Mouse (Mus musculus): ENCODE data around the gene Kiss1r.
A peak's percentile ranks its signal among the peaks of the same experiment; 100 is the strongest.

Gene Kiss1r

GRCm38 (mm10) chr10:79924998-79925784, 8.4 kb downstream of the Kiss1r start:
- DNase-seq (ENCODE audit: low read depth, low spot score): peak; percentile 82

- peak; percentile 39 for DNase-seq (ENCODE audit: low read depth, low spot score)
These were observed 9.2 kb downstream of the Kiss1r start for GRCm38 (mm10) chr10:79925785-79926490.

- peak; percentile 90 for DNase-seq (ENCODE audit: low read depth, low spot score)
These were observed 9.9 kb downstream of the Kiss1r start, which contains the start of gene Arid3a for GRCm38 (mm10) chr10:79926491-79927323. Arid3a (plus strand) TSS chr10:79927043.

GRCm38 (mm10) chr10:79927324-79928029, 10.7 kb downstream of the Kiss1r start:
- DNase-seq (ENCODE audit: low read depth, low spot score): peak; percentile 49

GRCm38 (mm10) chr10:79928030-79928694, 11.4 kb downstream of the Kiss1r start:
- DNase-seq (ENCODE audit: low read depth, low spot score): peak; percentile 40

GRCm38 (mm10) chr10:79928907-79929701, 12.3 kb downstream of the Kiss1r start:
- DNase-seq (ENCODE audit: low read depth, low spot score): no peak

- DNase-seq (ENCODE audit: low read depth, low spot score): no peak
These were observed 13.4 kb downstream of the Kiss1r start for GRCm38 (mm10) chr10:79929967-79930825.

- DNase-seq (ENCODE audit: low read depth, low spot score): no peak
These were observed 14.0 kb downstream of the Kiss1r start for GRCm38 (mm10) chr10:79930826-79931186.

- DNase-seq (ENCODE audit: low read depth, low spot score): no peak
These were observed 15.0 kb downstream of the Kiss1r start for GRCm38 (mm10) chr10:79931797-79932196.

GRCm38 (mm10) chr10:79932736-79933135, 16.0 kb downstream of the Kiss1r start:
- peak; percentile 83 for DNase-seq (ENCODE audit: low read depth, low spot score)

GRCm38 (mm10) chr10:79933145-79933679, 16.4 kb downstream of the Kiss1r start:
- no peak for DNase-seq (ENCODE audit: low read depth, low spot score)

- DNase-seq (ENCODE audit: low read depth, low spot score): no peak
These were observed 17.1 kb downstream of the Kiss1r start for GRCm38 (mm10) chr10:79933861-79934260.

GRCm38 (mm10) chr10:79934272-79934721, 17.5 kb downstream of the Kiss1r start:
- peak; percentile 47 for DNase-seq (ENCODE audit: low read depth, low spot score)

GRCm38 (mm10) chr10:79934794-79935569, 18.2 kb downstream of the Kiss1r start:
- DNase-seq (ENCODE audit: low read depth, low spot score): no peak

- DNase-seq (ENCODE audit: low read depth, low spot score): no peak
These were observed 19.6 kb downstream of the Kiss1r start for GRCm38 (mm10) chr10:79936284-79936910.

- DNase-seq (ENCODE audit: low read depth, low spot score): no peak
These were observed 20.2 kb downstream of the Kiss1r start for GRCm38 (mm10) chr10:79936911-79937441.

Measured in 3T3-L1 (cell line).